Mouse (Mus musculus) thymus, postnatal 10 days (tissue): Measurements from ENCODE around the gene Pcif1.

Experiments
- DNase-seq, 2 experiments: peaks; one replicate each; pipeline ENCODE4 v3.0.0; 2021; ENCODE audit warnings: low spot score in 2 of 2

Gene Pcif1

GRCm38 (mm10) chr2:164892696-164893216 is 13.7 kb downstream of the Pcif1 start:
- no peak for DNase-seq

GRCm38 (mm10) chr2:164894048-164894447 is 14.9 kb downstream of the Pcif1 start:
- no peak for DNase-seq

- no peak for DNase-seq
These were observed 15.5 kb downstream of the Pcif1 start for GRCm38 (mm10) chr2:164894644-164895043.

GRCm38 (mm10) chr2:164895885-164896284 is 16.8 kb downstream of the Pcif1 start:
- no peak for DNase-seq

GRCm38 (mm10) chr2:164898008-164898407 is 18.9 kb downstream of the Pcif1 start:
- peak in 1 of 2 experiments; percentile 39 for DNase-seq

GRCm38 (mm10) chr2:164899034-164899433 is 19.9 kb downstream of the Pcif1 start:
- DNase-seq = no peak

GRCm38 (mm10) chr2:164899723-164900459 is 20.8 kb downstream of the Pcif1 start:
- DNase-seq = no peak

GRCm38 (mm10) chr2:164901380-164901779 is 22.3 kb downstream of the Pcif1 start:
- no peak for DNase-seq

- DNase-seq = no peak
These were observed 24.4 kb downstream of the Pcif1 start for GRCm38 (mm10) chr2:164903496-164903895.

- DNase-seq = no peak
These were observed 27.0 kb downstream of the Pcif1 start for GRCm38 (mm10) chr2:164906071-164906470.

- DNase-seq = no peak
These were observed 28.4 kb downstream of the Pcif1 start for GRCm38 (mm10) chr2:164907511-164907910.

- DNase-seq = no peak
These were observed 28.9 kb downstream of the Pcif1 start for GRCm38 (mm10) chr2:164908011-164908410.

- DNase-seq = no peak
These were observed 30.0 kb downstream of the Pcif1 start for GRCm38 (mm10) chr2:164909100-164909499.

GRCm38 (mm10) chr2:164909542-164909941 is 30.4 kb downstream of the Pcif1 start:
- DNase-seq = no peak

GRCm38 (mm10) chr2:164910360-164911061 is 31.4 kb downstream of the Pcif1 start:
- no peak for DNase-seq

- DNase-seq = peak; percentile 88 to 89
These were observed 32.3 kb downstream of the Pcif1 start, which contains the start of gene Zfp335 for GRCm38 (mm10) chr2:164911086-164912048. TSS of gene Zfp335 (minus strand) at chr2:164911757.

GRCm38 (mm10) chr2:164912151-164912550 is 33.0 kb downstream of the Pcif1 start:
- DNase-seq = no peak

- DNase-seq = no peak
These were observed 33.8 kb downstream of the Pcif1 start for GRCm38 (mm10) chr2:164912749-164913427.

GRCm38 (mm10) chr2:164913428-164913786 is 34.3 kb downstream of the Pcif1 start:
- peak; percentile 87 to 88 for DNase-seq

- DNase-seq = no peak
These were observed 37.7 kb downstream of the Pcif1 start for GRCm38 (mm10) chr2:164916820-164917219.

GRCm38 (mm10) chr2:164917371-164917770 is 38.3 kb downstream of the Pcif1 start:
- DNase-seq = no peak
